Mouse (Mus musculus): ENCODE measurements at regions not wholly inside any gene's neighbourhood (a gene's known extent, or its start where the extent isn't known, plus 50 kb on each side); places are given as distances from the start of the nearest gene placed in this dataset.

GRCm38 (mm10) chr5:119944371-119944770 lies 111.9 kb downstream of the Tbx5 start:
- TF ChIP-seq CTCF (IDR thresholded peaks at IDR 0.05) = no peak
- intact Hi-C loops (cut with DNase I) = loop anchor here (5.0 kb wide), 1 partner anchor 52 kb away; no protein-coding TSS in a partner anchor
- Histone ChIP-seq H3K4me3 (no peak overlapping the region), H3K27ac (no peak overlapping the region)
- no peak for DNase-seq (ENCODE audit: extremely low spot score in 1 of 2, low spot score in 2 of 2)

GRCm38 (mm10) chr5:119948399-119948798 lies 115.9 kb downstream of the Tbx5 start:
- intact Hi-C loops (cut with DNase I) = no loop called here
- H3K4me3 ChIP-seq = no peak overlapping the region
- no peak for DNase-seq (ENCODE audit: extremely low spot score in 1 of 2, low spot score in 2 of 2)
- no peak for TF ChIP-seq CTCF (IDR thresholded peaks at IDR 0.05)
- no peak overlapping the region for H3K27ac ChIP-seq

DNA sequence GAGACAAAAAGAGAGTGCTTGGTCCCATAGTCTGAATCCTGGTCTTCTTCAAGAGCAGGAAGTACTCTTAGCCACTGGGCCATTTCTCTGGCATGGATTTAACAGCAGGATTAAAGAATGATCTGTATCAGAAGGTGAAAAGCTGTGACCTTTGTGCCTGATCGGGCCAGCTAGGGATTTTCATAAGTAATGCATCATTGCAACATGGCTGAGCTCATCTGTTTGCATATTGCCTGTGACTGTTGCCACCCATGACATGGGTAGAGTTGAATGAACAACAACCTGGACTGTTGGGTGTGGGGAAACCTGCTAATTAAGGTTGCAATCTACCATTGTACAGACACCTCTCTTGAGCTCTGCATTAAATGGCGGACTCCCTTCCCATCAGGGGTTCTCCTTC lies 119.6 kb downstream of the Tbx5 start:
- DNase-seq (ENCODE audit: extremely low spot score in 1 of 2, low spot score in 2 of 2) = no peak
- Histone ChIP-seq H3K4me3 (no peak overlapping the region), H3K27ac (no peak overlapping the region)
- intact Hi-C loops (cut with DNase I) = no loop called here
- TF ChIP-seq CTCF (IDR thresholded peaks at IDR 0.05) = no peak

DNA sequence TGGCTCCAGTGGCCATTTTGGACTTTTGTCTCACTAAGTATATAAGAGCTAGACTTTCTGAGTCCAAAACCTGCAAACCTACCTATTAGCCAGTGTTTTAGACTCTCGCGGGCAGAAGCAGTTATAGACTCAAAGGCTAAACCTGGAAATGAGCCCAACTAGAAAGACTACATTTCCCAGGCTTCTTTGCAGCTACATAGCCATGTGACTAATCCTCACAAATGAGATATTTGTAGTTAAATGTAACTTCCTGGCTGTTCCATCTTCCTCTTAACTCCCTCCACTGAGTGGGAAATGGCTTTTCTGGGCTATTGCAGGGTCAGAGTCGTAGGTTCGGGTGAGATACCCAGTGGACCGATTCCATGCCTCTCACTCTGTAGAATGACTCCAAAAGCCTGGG lies 120.7 kb downstream of the Tbx5 start:
- Histone ChIP-seq H3K27ac (no peak overlapping the region), H3K4me3 (no peak overlapping the region)
- TF ChIP-seq CTCF (IDR thresholded peaks at IDR 0.05) = no peak
- intact Hi-C loops (cut with DNase I) = no loop called here
- no peak for DNase-seq (ENCODE audit: extremely low spot score in 1 of 2, low spot score in 2 of 2)

DNA sequence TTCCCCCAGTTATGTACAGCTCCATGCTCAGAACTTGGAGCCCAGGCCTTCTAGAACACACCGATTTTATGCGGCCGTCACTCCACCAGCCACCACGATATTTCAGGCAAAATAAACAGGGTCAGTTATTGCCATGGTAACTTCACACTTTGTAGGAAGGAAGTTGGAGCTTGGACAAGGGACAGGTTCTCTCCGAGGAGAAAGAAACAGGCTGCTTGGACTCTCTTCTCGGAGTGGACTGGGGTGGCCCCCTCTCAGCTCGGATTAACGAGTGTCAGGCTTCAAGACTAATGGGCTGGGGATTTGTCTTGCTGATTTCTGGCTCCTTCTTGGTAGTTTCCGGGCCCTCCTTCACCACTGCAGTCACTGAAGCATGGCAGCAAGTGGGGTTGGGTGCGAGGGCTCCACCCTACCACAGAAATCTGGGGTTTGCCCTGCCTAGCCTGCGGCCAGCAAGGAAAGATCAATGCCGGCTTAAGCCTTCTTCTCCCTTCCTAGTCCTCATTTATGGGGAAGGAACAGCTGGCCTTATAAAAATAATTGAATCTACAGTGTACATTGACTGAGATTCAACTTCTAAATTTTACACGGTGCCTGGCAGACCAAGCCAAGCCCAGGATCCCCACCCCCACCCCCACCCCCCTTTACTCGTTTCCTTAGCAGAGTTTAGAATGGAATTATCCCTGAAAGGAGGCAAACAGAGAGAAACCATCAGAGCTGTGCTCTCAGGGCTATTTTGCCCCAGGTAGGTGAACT lies 121.5 kb downstream of the Tbx5 start:
- Histone ChIP-seq H3K4me3 (no peak overlapping the region), H3K27ac (no peak overlapping the region)
- DNase-seq (ENCODE audit: extremely low spot score in 1 of 2, low spot score in 2 of 2) = peak in 1 of 2 experiments; percentile 11
- TF ChIP-seq CTCF (IDR thresholded peaks at IDR 0.05) = no peak
- intact Hi-C loops (cut with DNase I) = no loop called here

GRCm38 (mm10) chr5:119958942-119959341 lies 126.5 kb downstream of the Tbx5 start:
- intact Hi-C loops (cut with DNase I) = no loop called here
- TF ChIP-seq CTCF (IDR thresholded peaks at IDR 0.05) = no peak
- H3K4me3 ChIP-seq = no peak overlapping the region
- DNase-seq (ENCODE audit: extremely low spot score in 1 of 2, low spot score in 2 of 2) = no peak
- H3K27ac ChIP-seq = no peak overlapping the region

GRCm38 (mm10) chr5:119964751-119965150 lies 132.3 kb downstream of the Tbx5 start:
- no peak for TF ChIP-seq CTCF (IDR thresholded peaks at IDR 0.05)
- intact Hi-C loops (cut with DNase I) = no loop called here
- H3K27ac ChIP-seq = no peak overlapping the region
- no peak for DNase-seq (ENCODE audit: extremely low spot score in 1 of 2, low spot score in 2 of 2)
- no peak overlapping the region for H3K4me3 ChIP-seq

- no peak for TF ChIP-seq CTCF (IDR thresholded peaks at IDR 0.05)
- H3K4me3 ChIP-seq = peak overlapping the region; percentile 19; the same call in 1 of the 2 replicates
- no peak overlapping the region for H3K27ac ChIP-seq
- DNase-seq (ENCODE audit: extremely low spot score in 1 of 2, low spot score in 2 of 2) = peak in 1 of 2 experiments; percentile 24
- intact Hi-C loops (cut with DNase I) = no loop called here
These were observed 138.8 kb downstream of the Tbx5 start for GRCm38 (mm10) chr5:119971286-119971685.

- H3K27ac ChIP-seq = no peak overlapping the region
- intact Hi-C loops (cut with DNase I) = no loop called here
- no peak overlapping the region for H3K4me3 ChIP-seq
- TF ChIP-seq CTCF (IDR thresholded peaks at IDR 0.05) = no peak
- peak; percentile 28 to 29 for DNase-seq (ENCODE audit: extremely low spot score in 1 of 2, low spot score in 2 of 2)
These were observed 140.5 kb downstream of the Tbx5 start for GRCm38 (mm10) chr5:119972802-119973437.

GRCm38 (mm10) chr5:119978096-119978715 lies 138.1 kb upstream of the Rbm19 start:
- TF ChIP-seq CTCF (IDR thresholded peaks at IDR 0.05) = no peak
- H3K4me3 ChIP-seq = no peak overlapping the region
- H3K27ac ChIP-seq = no peak overlapping the region
- no peak for DNase-seq (ENCODE audit: extremely low spot score in 1 of 2, low spot score in 2 of 2)
- intact Hi-C loops (cut with DNase I) = no loop called here

DNA sequence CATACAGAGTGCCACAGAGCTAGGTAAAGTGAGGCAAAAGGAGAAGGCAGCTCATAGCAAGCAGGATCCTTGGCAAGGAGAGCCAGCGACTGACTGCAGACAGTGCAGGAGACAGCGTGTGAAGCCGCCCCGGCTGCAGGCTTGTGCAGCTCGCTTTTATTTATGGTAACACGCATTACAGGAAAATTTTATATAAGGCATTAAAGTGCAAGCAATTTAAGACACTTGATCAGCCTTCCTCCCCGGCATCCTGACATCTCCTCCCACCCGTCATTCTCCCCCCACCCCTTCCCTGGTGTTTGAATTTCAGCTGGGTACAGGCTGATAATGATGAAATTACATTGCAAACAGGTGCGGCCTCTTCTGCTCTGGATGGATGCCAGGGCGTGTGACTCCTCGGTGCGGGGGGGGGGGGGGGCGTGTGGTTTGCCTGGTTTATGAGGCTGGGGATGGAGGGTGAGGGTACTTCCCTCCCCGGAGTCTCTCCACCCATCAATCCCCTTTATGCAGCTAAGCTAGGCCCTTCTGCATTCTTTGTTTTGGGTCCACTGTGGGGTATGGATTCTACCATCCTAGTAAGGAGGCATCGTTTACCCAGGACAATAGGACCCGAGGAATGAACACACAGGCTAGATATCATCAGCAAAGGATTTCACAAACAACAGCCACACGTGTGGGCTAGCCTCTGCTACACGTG lies 135.0 kb upstream of the Rbm19 start:
- H3K27ac ChIP-seq = no peak overlapping the region
- H3K4me3 ChIP-seq = no peak overlapping the region
- intact Hi-C loops (cut with DNase I) = no loop called here
- TF ChIP-seq CTCF (IDR thresholded peaks at IDR 0.05) = no peak
- peak; percentile 10 to 45 for DNase-seq (ENCODE audit: extremely low spot score in 1 of 2, low spot score in 2 of 2)

DNA sequence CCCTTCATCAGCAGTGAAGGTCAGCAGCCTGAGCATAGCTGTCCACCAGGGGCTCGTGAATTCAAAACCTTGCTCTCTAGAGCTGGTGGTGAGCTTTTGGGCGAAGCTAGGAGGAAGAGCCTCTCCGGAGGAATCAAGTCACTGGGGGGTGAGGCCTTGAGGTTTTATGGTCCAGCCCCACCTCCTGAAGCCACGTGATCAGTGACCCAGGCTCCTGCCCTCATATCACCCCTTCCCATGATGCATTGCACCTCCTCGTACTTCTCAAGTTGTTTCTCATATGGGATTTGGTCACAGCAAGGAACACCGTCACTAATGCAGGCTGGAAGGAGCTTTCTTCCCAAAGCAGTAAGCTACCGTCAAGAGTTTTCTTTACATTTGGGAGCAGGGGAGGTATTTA lies 132.1 kb upstream of the Rbm19 start:
- TF ChIP-seq CTCF (IDR thresholded peaks at IDR 0.05) = no peak
- no peak for DNase-seq (ENCODE audit: extremely low spot score in 1 of 2, low spot score in 2 of 2)
- intact Hi-C loops (cut with DNase I) = no loop called here
- Histone ChIP-seq H3K27ac (no peak overlapping the region), H3K4me3 (no peak overlapping the region)

Data from left cerebral cortex, adult 2 months (tissue).